Mouse (Mus musculus) naive thymus-derived CD4-positive, alpha-beta T cell, adult 2 months (primary cell): ENCODE results near the gene Lingo2.

Experiments used
- DNase-seq: peaks from one replicate; pipeline ENCODE4 v3.0.0-alpha.2; 2011; ENCODE audit warnings: low read depth

Lingo2 gene

GRCm38 (mm10) chr4:36540664-36541360 is 410.7 kb downstream of the Lingo2 start:
- DNase-seq = no peak

- DNase-seq = no peak
These were observed 417.7 kb downstream of the Lingo2 start for GRCm38 (mm10) chr4:36533895-36534294.

GRCm38 (mm10) chr4:36490255-36490654 is 461.3 kb downstream of the Lingo2 start:
- no peak for DNase-seq

- no peak for DNase-seq
These were observed 516.3 kb downstream of the Lingo2 start for GRCm38 (mm10) chr4:36435211-36435610.

GRCm38 (mm10) chr4:36426192-36426591 is 525.4 kb downstream of the Lingo2 start:
- no peak for DNase-seq

GRCm38 (mm10) chr4:36407350-36407749 is 544.2 kb downstream of the Lingo2 start:
- DNase-seq = no peak

GRCm38 (mm10) chr4:36368925-36369324 is 582.6 kb downstream of the Lingo2 start:
- no peak for DNase-seq

- DNase-seq = no peak
These were observed 597.1 kb downstream of the Lingo2 start for GRCm38 (mm10) chr4:36354401-36354800.

- DNase-seq = no peak
These were observed 619.8 kb downstream of the Lingo2 start for GRCm38 (mm10) chr4:36331741-36332140.

- DNase-seq = no peak
These were observed 625.9 kb downstream of the Lingo2 start for GRCm38 (mm10) chr4:36325603-36326002.

GRCm38 (mm10) chr4:36313067-36313466 is 638.5 kb downstream of the Lingo2 start:
- no peak for DNase-seq

GRCm38 (mm10) chr4:36311431-36311830 is 640.1 kb downstream of the Lingo2 start:
- no peak for DNase-seq

GRCm38 (mm10) chr4:36305228-36305627 is 646.3 kb downstream of the Lingo2 start:
- no peak for DNase-seq

- DNase-seq = no peak
These were observed 661.9 kb downstream of the Lingo2 start for GRCm38 (mm10) chr4:36289701-36290053.

GRCm38 (mm10) chr4:36288813-36289700 is 662.5 kb downstream of the Lingo2 start:
- no peak for DNase-seq

GRCm38 (mm10) chr4:36262436-36263169 is 688.9 kb downstream of the Lingo2 start:
- no peak for DNase-seq

- DNase-seq = no peak
These were observed 765.2 kb downstream of the Lingo2 start for GRCm38 (mm10) chr4:36186231-36186922.

GRCm38 (mm10) chr4:36183643-36184042 is 767.9 kb downstream of the Lingo2 start:
- DNase-seq = no peak

GRCm38 (mm10) chr4:36170099-36170498 is 781.4 kb downstream of the Lingo2 start:
- no peak for DNase-seq

- DNase-seq = no peak
These were observed 820.2 kb downstream of the Lingo2 start for GRCm38 (mm10) chr4:36131341-36131740.

GRCm38 (mm10) chr4:36095482-36095881 is 856.1 kb downstream of the Lingo2 start:
- no peak for DNase-seq
